Mouse (Mus musculus) lung, adult 18-20 months (tissue): ENCODE measurements at regions not wholly inside any gene's neighbourhood (a gene's known extent, or its start where the extent isn't known, plus 50 kb on each side); places are given as distances from the start of the nearest gene placed in this dataset.

ENCODE experiments used
- DNase-seq, 2 experiments: peaks; one replicate each; pipeline ENCODE4 v3.0.0; 2022; ENCODE audit warnings: mixed read lengths in 2 of 2

DNA sequence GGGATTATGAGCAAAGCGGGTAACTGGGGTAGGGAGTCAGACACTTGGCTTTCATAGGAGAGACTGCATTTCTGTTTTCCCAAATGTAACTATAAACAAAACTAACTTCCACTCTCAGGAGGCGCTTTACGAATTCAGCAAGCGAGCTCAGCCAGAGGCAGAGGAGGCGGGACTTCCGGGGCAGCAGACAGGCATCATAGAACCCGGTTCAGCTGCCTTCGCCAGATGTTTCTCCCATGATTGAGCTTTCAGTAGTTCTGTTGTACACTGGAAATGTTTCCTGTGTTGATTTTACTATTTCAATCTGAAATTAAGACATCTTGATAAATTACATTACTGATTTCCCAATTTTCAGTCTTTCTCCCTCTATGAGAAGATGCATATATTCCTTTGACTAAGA lies 92.9 kb downstream of the Zfp365 start:
- no peak for DNase-seq

GRCm38 (mm10) chr10:67813901-67814300 lies 98.6 kb downstream of the Zfp365 start:
- DNase-seq = no peak

DNA sequence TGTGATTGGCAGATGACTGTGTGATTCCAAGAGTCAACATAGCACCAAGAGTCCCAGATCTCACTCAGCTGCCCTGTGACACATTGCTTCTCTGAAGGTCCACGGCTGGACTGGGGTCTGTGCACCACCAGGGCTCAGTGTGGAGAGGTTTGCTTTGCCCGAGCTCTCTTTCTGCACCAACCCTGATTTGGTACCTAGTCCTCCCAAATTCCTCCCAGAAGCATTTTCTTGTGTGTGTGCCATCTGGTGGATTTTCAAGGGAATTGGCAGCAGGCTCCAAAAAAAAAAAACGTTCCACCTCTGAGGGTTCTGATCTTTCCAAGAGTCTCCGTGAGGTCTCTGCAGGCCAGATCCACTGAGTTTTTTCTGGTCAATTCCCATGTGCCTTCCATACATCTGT lies 107.3 kb downstream of the Zfp365 start:
- DNase-seq = no peak

DNA sequence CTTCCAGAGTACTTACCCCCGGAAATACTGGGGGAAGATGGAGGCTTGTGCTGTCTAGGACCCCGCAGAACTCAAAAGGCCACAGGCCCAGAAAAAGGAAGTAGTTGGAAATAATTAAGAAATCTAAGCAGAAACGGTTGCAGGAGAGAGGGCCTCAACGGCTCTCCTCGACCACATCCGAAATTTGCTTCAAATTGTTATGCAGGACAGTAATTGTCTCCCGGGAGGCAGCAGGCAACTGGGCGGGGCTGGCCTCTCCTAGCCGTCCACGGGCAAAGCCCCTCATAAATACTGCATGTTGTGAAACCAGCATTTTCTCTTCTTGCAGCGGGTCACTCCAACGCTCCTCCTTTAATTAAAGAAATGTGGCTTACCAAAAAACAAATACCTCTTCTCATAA lies 107.8 kb downstream of the Zfp365 start:
- peak in 1 of 2 experiments; percentile 9 for DNase-seq

DNA sequence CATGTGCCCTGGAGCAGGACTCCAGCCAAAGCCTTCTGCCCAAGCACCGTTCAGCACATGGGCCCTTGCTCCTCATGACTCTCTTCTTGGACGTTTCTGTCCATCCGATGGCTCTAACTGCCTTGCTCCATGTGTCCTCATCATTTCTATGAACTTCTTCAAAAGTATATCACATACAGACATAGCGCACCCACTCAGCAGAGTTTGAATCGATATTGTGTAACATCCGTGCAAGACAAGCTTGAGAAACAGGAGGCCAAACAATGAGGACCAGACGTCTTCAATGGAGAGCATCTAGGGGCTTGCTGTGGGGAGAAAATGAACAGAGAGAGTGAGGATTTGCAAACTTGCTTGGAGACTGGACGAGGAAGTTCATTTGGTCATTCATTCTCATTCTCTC lies 110.3 kb downstream of the Zfp365 start:
- DNase-seq = no peak

DNA sequence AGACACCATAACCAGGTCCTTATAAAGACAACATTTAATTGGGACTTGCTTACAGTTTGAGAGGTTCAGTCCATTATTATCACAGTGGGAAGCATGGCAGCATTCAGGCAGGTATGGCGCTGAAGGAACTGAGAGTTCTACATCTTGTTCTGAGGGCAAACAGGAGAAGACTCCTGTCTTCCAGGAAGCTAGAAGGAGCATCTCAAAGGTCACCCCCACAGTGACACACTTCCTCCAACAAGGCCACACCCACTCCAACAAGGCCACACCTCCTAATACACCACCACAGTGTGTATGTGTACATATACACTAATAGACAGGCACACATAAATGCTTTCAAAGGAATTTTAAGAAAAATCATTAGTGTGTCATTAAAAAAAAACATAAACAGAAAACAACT lies 110.8 kb downstream of the Zfp365 start:
- DNase-seq = no peak

DNA sequence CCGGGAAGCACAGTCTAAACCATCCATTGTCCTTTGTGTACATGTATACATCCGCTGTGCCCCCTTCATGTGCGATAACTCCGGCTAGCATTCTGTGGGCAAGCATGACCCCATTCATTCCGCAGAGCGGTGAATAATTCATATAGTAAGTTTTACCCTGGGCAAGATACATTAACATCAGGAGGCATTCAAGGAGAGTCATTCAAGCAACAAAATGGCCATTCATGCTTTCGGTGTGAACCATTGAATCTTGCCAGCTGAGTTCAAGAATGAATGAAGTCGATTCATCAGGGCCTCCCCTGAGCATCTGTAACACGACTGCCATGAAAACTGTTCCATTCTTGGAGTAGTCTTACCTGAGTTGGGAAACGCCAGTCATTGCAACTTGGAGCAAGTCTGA lies 113.5 kb downstream of the Zfp365 start:
- DNase-seq = no peak

GRCm38 (mm10) chr10:67793206-67793605 lies 119.3 kb downstream of the Zfp365 start:
- no peak for DNase-seq

DNA sequence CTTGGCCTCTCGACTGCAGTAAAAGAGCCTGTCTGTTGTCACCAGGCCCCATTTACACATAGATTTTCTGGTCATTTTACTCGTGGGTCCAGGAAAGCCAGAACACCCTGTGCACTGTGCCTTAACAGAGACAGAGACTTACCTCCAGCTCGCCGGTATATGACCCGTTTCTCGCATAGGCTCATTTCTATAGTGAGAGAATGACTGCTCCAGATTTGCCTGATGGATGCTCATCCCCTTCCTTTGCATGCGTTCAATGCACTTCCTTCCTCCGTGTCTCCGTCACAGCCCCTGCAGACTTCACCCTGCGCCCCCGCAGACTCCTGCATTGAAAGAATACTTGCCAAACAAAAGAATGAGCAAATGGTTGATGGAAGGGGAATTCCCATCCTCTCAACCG lies 122.8 kb downstream of the Zfp365 start:
- DNase-seq = no peak

DNA sequence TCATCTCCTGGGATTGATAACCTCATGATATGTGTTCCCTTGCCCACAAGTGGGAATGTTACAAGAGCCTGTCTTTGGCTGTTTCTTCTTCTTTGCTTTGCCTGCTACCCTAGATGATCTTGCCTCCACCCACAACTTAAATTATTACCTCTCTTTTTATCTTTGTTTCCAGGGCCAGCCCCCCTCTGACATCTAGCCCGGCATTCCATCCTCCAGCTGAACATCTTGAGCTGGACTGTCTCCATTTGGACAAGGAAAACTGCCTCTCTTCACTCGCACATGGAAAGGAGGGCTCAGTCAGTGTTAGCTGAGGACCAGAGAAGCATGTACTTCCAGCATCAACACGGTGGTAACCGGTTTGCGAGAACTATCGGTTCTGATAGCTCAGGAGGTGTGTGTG lies 124.3 kb downstream of the Zfp365 start:
- DNase-seq = peak in 1 of 2 experiments; percentile 13

- DNase-seq = peak; percentile 73 to 88
These were observed 126.9 kb downstream of the Zfp365 start for GRCm38 (mm10) chr10:67785563-67785962.

GRCm38 (mm10) chr10:67778341-67778740 lies 134.1 kb downstream of the Zfp365 start:
- DNase-seq = no peak

- DNase-seq = no peak
These were observed 134.7 kb downstream of the Zfp365 start for GRCm38 (mm10) chr10:67777721-67778120.

- peak in 1 of 2 experiments; percentile 21 for DNase-seq
These were observed 135.6 kb downstream of the Zfp365 start for GRCm38 (mm10) chr10:67776851-67777250.

DNA sequence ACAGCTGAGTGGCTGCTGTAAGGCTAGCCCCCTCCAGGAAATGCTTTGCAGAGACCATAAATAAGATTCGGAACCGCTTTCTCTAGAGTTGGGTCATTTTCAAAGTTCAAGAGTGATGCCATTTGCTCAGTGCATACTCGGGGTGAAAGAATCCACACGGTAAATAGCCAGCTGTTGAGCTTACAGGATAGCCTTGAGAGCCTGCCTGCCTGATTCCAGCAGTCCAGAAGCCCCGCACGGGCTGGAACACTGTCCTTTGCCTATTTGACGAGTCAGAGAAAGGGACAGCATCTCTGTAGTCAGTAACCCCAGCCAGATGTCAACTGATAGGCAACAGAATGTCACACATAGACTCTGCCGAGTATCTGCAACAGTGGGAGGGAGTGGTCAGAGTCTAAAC lies 140.7 kb downstream of the Zfp365 start:
- no peak for DNase-seq

DNA sequence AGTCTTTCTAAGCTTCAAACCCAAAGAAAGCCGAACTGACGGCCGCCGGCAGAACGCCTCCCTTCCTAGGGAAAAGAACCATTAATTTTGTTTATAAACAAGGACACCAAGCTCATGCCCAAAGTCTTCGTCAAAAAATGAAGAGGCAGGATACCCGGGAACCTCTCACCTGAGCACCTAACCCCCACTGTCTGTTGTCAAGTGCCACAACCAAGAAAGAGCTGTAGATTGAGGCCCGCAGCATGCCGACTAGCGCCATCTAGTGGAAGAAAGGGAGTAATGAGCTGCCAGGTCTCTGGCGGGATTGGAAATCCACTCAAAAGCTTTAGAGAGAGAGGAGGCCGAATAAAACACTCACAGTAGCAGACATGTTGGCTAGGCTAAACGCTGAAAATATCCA lies 146.4 kb downstream of the Zfp365 start:
- peak; percentile 21 to 40 for DNase-seq

DNA sequence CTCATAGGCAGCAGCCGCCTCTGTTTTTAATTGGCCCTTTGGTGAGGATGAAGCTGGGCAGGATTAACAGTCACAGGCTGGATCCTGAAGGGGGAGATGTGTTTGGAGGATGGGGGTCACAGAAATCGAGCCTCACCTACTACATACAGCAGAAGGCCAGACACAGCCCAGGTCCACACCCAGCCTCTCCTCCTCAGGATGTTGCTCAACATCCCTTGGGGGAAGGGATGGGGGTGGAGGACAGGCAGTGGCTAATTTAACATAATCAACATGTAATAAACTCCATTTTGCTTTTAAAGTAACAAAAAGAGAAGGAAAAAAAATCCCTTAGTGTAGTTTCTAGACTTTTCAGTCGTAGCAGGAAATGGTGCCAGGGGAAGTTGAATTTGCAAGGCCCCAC lies 152.0 kb downstream of the Zfp365 start:
- peak; percentile 20 to 36 for DNase-seq

GRCm38 (mm10) chr10:67748121-67748520 lies 164.3 kb downstream of the Zfp365 start:
- DNase-seq = no peak

- DNase-seq = no peak
These were observed 165.0 kb downstream of the Zfp365 start for GRCm38 (mm10) chr10:67747461-67747860.

- DNase-seq = no peak
These were observed 166.3 kb downstream of the Zfp365 start for GRCm38 (mm10) chr10:67746140-67746539.

DNA sequence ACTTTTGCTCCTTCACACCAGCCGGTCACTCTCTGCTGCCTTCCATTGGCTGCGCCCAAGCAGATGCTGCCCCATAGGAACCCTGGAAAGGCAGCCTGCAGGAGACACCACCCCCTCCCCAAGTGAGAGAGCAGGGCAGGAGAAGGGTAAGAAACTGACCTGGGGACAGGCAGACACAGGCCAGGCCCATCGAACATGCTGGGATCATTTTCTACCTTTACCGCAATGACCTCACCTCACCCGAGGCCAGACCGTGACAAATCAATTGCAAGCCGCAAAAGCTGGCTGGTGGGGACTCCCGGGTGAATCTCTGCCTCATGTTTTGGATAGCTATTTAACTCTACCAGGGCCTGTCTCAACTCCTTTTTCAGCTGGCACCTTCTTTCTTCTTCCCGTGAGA lies 168.9 kb downstream of the Zfp365 start:
- DNase-seq = no peak

- no peak for DNase-seq
These were observed 169.6 kb downstream of the Zfp365 start for GRCm38 (mm10) chr10:67742824-67743223.

DNA sequence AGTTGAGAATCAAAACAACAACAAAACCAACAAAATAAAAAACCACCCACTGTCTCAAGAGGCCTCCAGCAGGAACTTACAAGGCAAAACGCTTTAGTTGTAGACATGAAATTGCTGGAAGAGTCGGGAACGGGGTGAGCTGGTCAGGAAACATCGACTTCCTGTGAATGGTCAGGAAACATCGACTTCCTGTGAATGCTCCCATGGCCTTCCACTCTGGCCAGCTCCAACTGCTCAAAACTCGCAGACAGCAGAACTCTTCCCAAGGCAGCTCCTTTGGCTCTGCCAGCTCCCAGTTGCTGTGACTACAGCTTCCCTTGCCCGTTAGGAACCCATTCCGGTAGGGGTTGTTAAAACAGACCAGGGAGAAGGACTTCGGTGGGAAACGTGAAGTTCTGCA lies 170.2 kb downstream of the Zfp365 start:
- no peak for DNase-seq

DNA sequence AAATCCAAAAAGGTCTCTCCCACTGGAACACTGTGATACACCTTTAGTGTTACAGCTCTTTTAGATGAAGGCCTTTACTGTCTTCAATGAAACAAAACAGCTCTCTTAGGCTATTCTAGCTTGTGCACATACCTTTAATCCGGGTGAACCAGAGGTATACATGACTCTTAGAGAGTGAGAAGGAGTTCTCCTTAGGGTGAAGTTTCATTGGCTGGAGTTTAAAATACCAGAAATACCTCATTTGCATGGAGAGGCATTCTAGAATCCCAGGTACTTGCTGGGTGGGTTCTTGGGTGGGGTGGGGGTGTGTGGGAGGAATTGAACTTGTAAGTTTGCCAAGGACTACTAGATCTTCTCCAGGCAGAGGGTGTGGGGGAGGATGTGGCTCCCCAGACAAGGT lies 173.3 kb downstream of the Zfp365 start:
- no peak for DNase-seq

DNA sequence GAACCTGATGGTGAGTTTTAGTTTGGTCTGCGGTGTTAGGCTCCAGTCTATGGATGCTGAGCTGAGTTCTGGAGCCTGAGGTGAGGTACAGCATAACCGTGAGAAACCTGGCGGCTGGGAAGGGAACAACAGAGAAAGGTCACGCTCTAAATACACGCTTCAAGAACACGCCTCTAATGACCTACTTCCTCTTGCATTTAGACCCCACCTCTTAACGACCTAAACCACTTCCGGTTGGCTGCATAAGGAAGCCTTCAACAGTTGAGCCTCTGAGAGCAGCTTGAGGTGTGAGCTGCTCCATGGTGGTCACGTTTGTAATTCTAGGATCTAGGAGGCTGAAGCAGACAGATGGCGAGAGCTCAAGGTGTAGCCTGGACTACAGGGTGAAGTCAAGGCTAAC lies 175.8 kb downstream of the Zfp365 start:
- DNase-seq = no peak

DNA sequence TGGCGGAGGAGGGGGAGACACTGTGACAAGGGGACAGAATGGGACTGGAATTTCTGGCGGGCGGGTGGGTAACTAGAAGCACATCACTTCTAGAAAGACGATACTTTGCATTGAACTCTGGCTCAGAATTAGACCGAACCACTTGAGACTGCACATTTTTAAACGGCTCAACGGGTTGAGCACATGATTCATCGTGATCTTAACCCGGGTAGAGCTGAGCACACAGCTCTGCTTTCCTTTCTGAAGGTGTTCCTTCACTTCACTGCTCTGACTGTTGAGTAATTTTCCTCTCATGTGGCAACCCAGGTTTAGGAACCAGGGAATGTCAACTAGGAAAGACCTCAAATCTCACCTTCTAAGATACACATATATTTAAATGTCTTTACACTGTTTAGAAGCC lies 180.9 kb downstream of the Zfp365 start:
- DNase-seq = no peak
